Mouse (Mus musculus) granulocyte monocyte progenitor cell, adult 5-6 weeks (primary cell): ENCODE results near the gene Fosl2. TPM values are rescaled to one million over a fixed set of nuclear protein-coding genes. Genes with fewer than 3 reads are reported as not detected.
"Not testable (repeated sequence)": the region's sequence is repeated elsewhere in the genome, so short reads cannot be mapped to it uniquely, and the experiment has no call there.

ENCODE experiments used
- ATAC-seq: replicated peaks from 2 replicates; pipeline ENCODE4 v1.8.0; 2016; ENCODE audit warnings: mild to moderate bottlenecking, moderate TSS enrichment, inconsistent platforms; ENCODE audit not compliant: poor library complexity, severe bottlenecking
- total RNA-seq, 2 experiments: library from RNA; stranded (forward) in 1 of 2; stranded (reverse) in 1 of 2; fragments of 200-712, 200-1000 nt in 1 of 2; fragments of >200 nt in 1 of 2; fragmentation: Nextera tagmentation in 1 of 2; gene quantifications; 2 replicates each; pipeline ENCODE4 v1.2.3; 2014 to 2017

Fosl2 gene
- total RNA-seq, 2 experiments from 2014 or later = 9.1 to 23.4 TPM

- ATAC-seq = no peak
These were observed 28.0 kb downstream of the Fosl2 start for GRCm38 (mm10) chr5:32163478-32164043.

- peak; percentile 25; the same call in 1 of the 2 replicates for ATAC-seq
These were observed 36.6 kb downstream of the Fosl2 start for GRCm38 (mm10) chr5:32172188-32172587.

- no peak for ATAC-seq
These were observed 41.2 kb downstream of the Fosl2 start for GRCm38 (mm10) chr5:32176800-32177199.

- ATAC-seq = no peak
These were observed 42.1 kb downstream of the Fosl2 start for GRCm38 (mm10) chr5:32177737-32178136.

GRCm38 (mm10) chr5:32178720-32179119, 43.1 kb downstream of the Fosl2 start:
- not testable (repeated sequence) for ATAC-seq

- no peak for ATAC-seq
These were observed 47.5 kb downstream of the Fosl2 start for GRCm38 (mm10) chr5:32182885-32183629.

- no peak for ATAC-seq
These were observed 52.1 kb downstream of the Fosl2 start for GRCm38 (mm10) chr5:32187717-32188116.

- no peak for ATAC-seq
These were observed 55.7 kb downstream of the Fosl2 start for GRCm38 (mm10) chr5:32191259-32191658.

GRCm38 (mm10) chr5:32192016-32192845, 56.6 kb downstream of the Fosl2 start:
- ATAC-seq = peak; percentile 70

- ATAC-seq = peak; percentile 26
These were observed 58.6 kb downstream of the Fosl2 start for GRCm38 (mm10) chr5:32194236-32194635.

GRCm38 (mm10) chr5:32195857-32196609, 60.4 kb downstream of the Fosl2 start:
- peak; percentile 50 for ATAC-seq

GRCm38 (mm10) chr5:32197698-32198097, 62.1 kb downstream of the Fosl2 start:
- peak; percentile 77 for ATAC-seq

- peak; percentile 38 for ATAC-seq
These were observed 63.5 kb downstream of the Fosl2 start for GRCm38 (mm10) chr5:32199136-32199535.

GRCm38 (mm10) chr5:32199594-32199993, 64.0 kb downstream of the Fosl2 start:
- no peak for ATAC-seq

- ATAC-seq = peak; percentile 62
These were observed 69.1 kb downstream of the Fosl2 start for GRCm38 (mm10) chr5:32204653-32205052.

- no peak for ATAC-seq
These were observed 71.1 kb downstream of the Fosl2 start for GRCm38 (mm10) chr5:32206726-32207125.
